Mouse (Mus musculus) hindbrain, embryonic 14.5 days (tissue): Measurements from ENCODE around the gene Cacna1g. TPM values are rescaled to one million over a fixed set of nuclear protein-coding genes. Genes with fewer than 3 reads are reported as not detected.

Experiments
- ATAC-seq: fragments of 200-750 bp; cut with Nextera tagmentation; 2 replicates; pipeline ENCODE4 v1.8.0; 2017; ENCODE audit warnings: moderate number of reproducible peaks, mild to moderate bottlenecking, moderate TSS enrichment, moderate library complexity; ENCODE audit not compliant: low FRiP score
- DNase-seq: peaks from one replicate; pipeline ENCODE4 v3.0.0-alpha.2; 2015; ENCODE audit warnings: low spot score
- H3K27ac ChIP-seq: fragments of 300-500 bp; sonication (generic); 2 replicates; pipeline ENCODE4 v1.5.1; 2014; ENCODE audit warnings: mild to moderate bottlenecking, moderate library complexity
- H3K27me3 ChIP-seq: fragments of 300-500 bp; sonication (generic); 2 replicates; pipeline ENCODE4 v1.6.1; 2014; ENCODE audit warnings: mild to moderate bottlenecking, low read length, mixed read lengths; ENCODE audit not compliant: control insufficient read depth, insufficient read depth
- H3K36me3 ChIP-seq: fragments of 300-500 bp; sonication (generic); replicated peaks from 2 replicates; pipeline ENCODE4 v1.6.1; 2014; ENCODE audit not compliant: control insufficient read depth, insufficient read depth
- H3K4me1 ChIP-seq: fragments of 300-500 bp; sonication (generic); replicated peaks from 2 replicates; pipeline ENCODE4 v1.6.1; 2014; ENCODE audit warnings: antibody characterized with exemption, low read length, mixed read lengths; ENCODE audit not compliant: control insufficient read depth, insufficient read depth
- H3K4me2 ChIP-seq: fragments of 300-500 bp; sonication (generic); replicated peaks from 2 replicates; pipeline ENCODE4 v1.6.1; 2014; ENCODE audit warnings: mild to moderate bottlenecking, moderate library complexity
- H3K4me3 ChIP-seq: fragments of 300-500 bp; sonication (generic); replicated peaks from 2 replicates; pipeline ENCODE4 v1.5.1; 2014; ENCODE audit warnings: mild to moderate bottlenecking, low read length
- H3K9ac ChIP-seq: fragments of 300-500 bp; sonication (generic); 2 replicates; pipeline ENCODE4 v1.6.1; 2014
- H3K9me3 ChIP-seq: fragments of 300-500 bp; sonication (generic); 2 replicates; pipeline ENCODE4 v1.6.1; 2016; ENCODE audit warnings: low read length; ENCODE audit not compliant: control insufficient read depth
- WGBS: fragments of 180-500 bp; shearing (Covaris S2); extraction: QIAGEN DNeasy Blood & Tissue Kit; methylation state at CpG from one replicate; pipeline ENCODE4 v1.1.7; 2014; 5-methylcytosine and 5-hydroxymethylcytosine counted together
- polyA plus RNA-seq: library from polyadenylated mRNA; unstranded; fragments of >200 nt; fragmentation: Nextera tagmentation; extraction: Ambion mirVana; gene quantifications from 2 replicates; pipeline ENCODE4 v1.2.1, GENCODE M21; 2014

Cacna1g gene
- polyA plus RNA-seq, 1 experiment from 2014 or later = 22.8 TPM

GRCm38 (mm10) chr11:94445300-94445699 lies 28.7 kb downstream of the Cacna1g start:
- H3K9ac ChIP-seq = no peak overlapping the region
- peak overlapping the region; percentile 16; the same call in 1 of the 2 replicates for H3K27ac ChIP-seq
- DNase-seq (no peak), ATAC-seq (no peak)
- peaks cover 60% of the 10 kb centered on the region for H3K4me1 ChIP-seq
- no peaks in the 10 kb centered on the region for H3K9me3 ChIP-seq
- no peak overlapping the region for H3K4me2 ChIP-seq
- H3K36me3 ChIP-seq = peaks cover 14% of the 10 kb centered on the region; the same call in 1 of the 2 replicates
- 25% methylated on average over 4 of the region's 4 CpGs for WGBS
- H3K4me3 ChIP-seq = no peak overlapping the region
- no peaks in the 10 kb centered on the region for H3K27me3 ChIP-seq

- ATAC-seq (no peak), DNase-seq (no peak)
- 41% methylated on average over 5 of the region's 5 CpGs for WGBS
- Histone ChIP-seq H3K4me3 (no peak overlapping the region), H3K9me3 (no peaks in the 10 kb centered on the region), H3K27me3 (no peaks in the 10 kb centered on the region), H3K36me3 (peaks cover 14% of the 10 kb centered on the region; the same call in 1 of the 2 replicates), H3K4me1 (peaks cover 65% of the 10 kb centered on the region), H3K9ac (no peak overlapping the region), H3K4me2 (no peak overlapping the region), H3K27ac (peak overlapping the region; percentile 16; the same call in 1 of the 2 replicates)
These were observed 29.2 kb downstream of the Cacna1g start for GRCm38 (mm10) chr11:94444829-94445228.

GRCm38 (mm10) chr11:94441752-94442151 lies 32.2 kb downstream of the Cacna1g start:
- WGBS = 53% methylated on average over 9 of the region's 9 CpGs
- Histone ChIP-seq H3K4me3 (no peak overlapping the region), H3K4me2 (no peak overlapping the region), H3K9ac (0 out of 2 replicates have a peak overlapping the region, but pooled peaks have one; percentile 16), H3K4me1 (peaks cover 63% of the 10 kb centered on the region), H3K9me3 (no peaks in the 10 kb centered on the region), H3K27me3 (no peaks in the 10 kb centered on the region), H3K27ac (peak overlapping the region; percentile 3; the same call in 1 of the 2 replicates), H3K36me3 (peaks cover 23% of the 10 kb centered on the region)
- ATAC-seq (no peak), DNase-seq (no peak)

- 31% methylated on average over 7 of the region's 7 CpGs for WGBS
- Histone ChIP-seq H3K9me3 (no peaks in the 10 kb centered on the region), H3K4me3 (no peak overlapping the region), H3K27me3 (no peaks in the 10 kb centered on the region), H3K36me3 (peaks cover 25% of the 10 kb centered on the region), H3K4me1 (peaks cover 60% of the 10 kb centered on the region), H3K4me2 (0 out of 2 replicates have a peak overlapping the region, but pooled peaks have one; percentile 7), H3K27ac (peak overlapping the region; percentile 76), H3K9ac (0 out of 2 replicates have a peak overlapping the region, but pooled peaks have one; percentile 28)
- DNase-seq (peak; percentile 53), ATAC-seq (0 out of 2 replicates have a peak, but pooled peaks have one; percentile 31)
These were observed 32.9 kb downstream of the Cacna1g start for GRCm38 (mm10) chr11:94441122-94441521.

GRCm38 (mm10) chr11:94440421-94440820 lies 33.6 kb downstream of the Cacna1g start:
- H3K27me3 ChIP-seq = no peaks in the 10 kb centered on the region
- H3K4me3 ChIP-seq = no peak overlapping the region
- 40% methylated on average over 6 of the region's 6 CpGs for WGBS
- peak overlapping the region; percentile 76 for H3K27ac ChIP-seq
- H3K4me1 ChIP-seq = peaks cover 53% of the 10 kb centered on the region
- peak overlapping the region; percentile 28; the same call in 1 of the 2 replicates for H3K9ac ChIP-seq
- H3K36me3 ChIP-seq = peaks cover 25% of the 10 kb centered on the region
- H3K4me2 ChIP-seq = no peak overlapping the region
- no peaks in the 10 kb centered on the region for H3K9me3 ChIP-seq
- no peak for DNase-seq
- ATAC-seq = 0 out of 2 replicates have a peak, but pooled peaks have one; percentile 36

- H3K27ac ChIP-seq = peak overlapping the region; percentile 77; the same call in 1 of the 2 replicates
- WGBS = 23% methylated on average over 9 of the region's 9 CpGs
These were observed 44.9 kb downstream of the Cacna1g start for GRCm38 (mm10) chr11:94429011-94429651.

GRCm38 (mm10) chr11:94428091-94428835 lies 45.7 kb downstream of the Cacna1g start:
- no peak overlapping the region for H3K9ac ChIP-seq
- H3K27me3 ChIP-seq = no peaks in the 10 kb centered on the region
- H3K4me3 ChIP-seq = no peak overlapping the region
- peak; percentile 85 for DNase-seq
- no peaks in the 10 kb centered on the region for H3K9me3 ChIP-seq
- ATAC-seq = peak; percentile 82
- H3K4me2 ChIP-seq = no peak overlapping the region; the same call in 1 of the 2 replicates
- H3K36me3 ChIP-seq = peaks cover 64% of the 10 kb centered on the region
- peaks cover 26% of the 10 kb centered on the region for H3K4me1 ChIP-seq
- WGBS = 32% methylated on average over 4 of the region's 4 CpGs
- H3K27ac ChIP-seq = peak overlapping the region; percentile 77

More at GRCm38 (mm10) chr11:94429011-94429651, 44.9 kb downstream of the Cacna1g start:
- Histone ChIP-seq H3K4me3 (no peak overlapping the region), H3K4me2 (no peak overlapping the region), H3K9me3 (no peaks in the 10 kb centered on the region), H3K4me1 (peaks cover 34% of the 10 kb centered on the region), H3K9ac (no peak overlapping the region), H3K36me3 (peaks cover 66% of the 10 kb centered on the region), H3K27me3 (no peaks in the 10 kb centered on the region)
- ATAC-seq = no peak
- no peak for DNase-seq

- 62% methylated on average over 12 of the region's 14 CpGs for WGBS
- H3K9me3 ChIP-seq = no peaks in the 10 kb centered on the region
- no peak overlapping the region for H3K27ac ChIP-seq
- no peak overlapping the region for H3K4me2 ChIP-seq
- DNase-seq (no peak), ATAC-seq (no peak)
- peaks cover 25% of the 10 kb centered on the region for H3K4me1 ChIP-seq
- no peak overlapping the region for H3K4me3 ChIP-seq
- H3K9ac ChIP-seq = no peak overlapping the region
- peaks cover 55% of the 10 kb centered on the region for H3K36me3 ChIP-seq
- H3K27me3 ChIP-seq = no peaks in the 10 kb centered on the region
These were observed 48.3 kb downstream of the Cacna1g start for GRCm38 (mm10) chr11:94425656-94426055.

- no peak overlapping the region for H3K27ac ChIP-seq
- peaks cover 25% of the 10 kb centered on the region for H3K4me1 ChIP-seq
- H3K4me3 ChIP-seq = no peak overlapping the region
- 48% methylated on average over 5 of the region's 5 CpGs for WGBS
- H3K36me3 ChIP-seq = peaks cover 52% of the 10 kb centered on the region
- ATAC-seq = no peak
- no peak for DNase-seq
- no peak overlapping the region for H3K9ac ChIP-seq
- no peak overlapping the region for H3K4me2 ChIP-seq
- no peaks in the 10 kb centered on the region for H3K27me3 ChIP-seq
- no peaks in the 10 kb centered on the region for H3K9me3 ChIP-seq
These were observed 48.8 kb downstream of the Cacna1g start for GRCm38 (mm10) chr11:94425215-94425614.
